Mouse (Mus musculus): ENCODE measurements around the gene Dpp6.

Gene Dpp6

DNA sequence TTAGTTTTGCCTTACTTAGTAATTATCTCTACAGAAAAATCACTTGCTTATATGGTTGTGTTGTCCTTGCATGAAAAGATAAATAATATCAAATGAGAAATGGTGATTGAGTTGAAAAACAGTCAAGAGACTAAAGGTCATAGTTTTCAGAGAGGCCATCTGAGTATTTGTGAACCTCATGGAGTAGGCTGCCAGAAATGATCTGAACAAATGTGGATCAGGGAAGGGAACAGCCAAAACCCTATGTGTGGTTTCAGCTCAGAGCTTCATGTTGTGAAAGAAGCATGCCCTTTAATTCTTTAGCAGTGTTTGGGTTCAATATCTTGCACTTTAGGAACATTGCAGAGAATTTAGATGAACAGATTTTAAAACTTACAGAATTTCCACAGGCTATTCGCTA lies 458.9 kb downstream of the Dpp6 start:
- no peak for DNase-seq (ENCODE audit: low read depth, low spot score)

GRCm38 (mm10) chr5:27278120-27278645 lies 461.2 kb downstream of the Dpp6 start:
- DNase-seq (ENCODE audit: low read depth, low spot score): no peak

GRCm38 (mm10) chr5:27286876-27287275 lies 469.9 kb downstream of the Dpp6 start:
- no peak for DNase-seq (ENCODE audit: low read depth, low spot score)

DNA sequence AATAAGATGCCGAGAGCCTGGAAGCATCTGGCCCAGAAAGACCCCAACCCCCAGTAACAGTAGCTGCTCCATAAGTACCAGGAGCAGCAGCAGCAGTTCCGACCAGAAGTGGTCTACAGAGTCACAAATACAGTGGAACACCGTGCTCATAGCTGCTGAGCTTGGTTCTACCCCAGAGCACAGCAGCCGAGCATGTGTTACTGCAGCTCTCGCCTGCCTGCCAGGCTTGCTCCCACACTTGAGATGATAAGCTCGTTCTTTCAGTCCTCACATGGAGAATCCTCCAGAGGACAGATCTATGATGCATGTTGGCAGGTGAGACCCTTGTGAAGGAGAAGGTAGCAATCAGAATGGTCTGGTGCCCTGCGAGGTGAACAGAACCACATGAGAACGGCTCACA lies 474.4 kb downstream of the Dpp6 start:
- DNase-seq (ENCODE audit: low read depth, low spot score): no peak

GRCm38 (mm10) chr5:27292236-27292635 lies 475.2 kb downstream of the Dpp6 start:
- DNase-seq (ENCODE audit: low read depth, low spot score): no peak

GRCm38 (mm10) chr5:27304115-27304514 lies 487.1 kb downstream of the Dpp6 start:
- no peak for DNase-seq (ENCODE audit: low read depth, low spot score)

DNA sequence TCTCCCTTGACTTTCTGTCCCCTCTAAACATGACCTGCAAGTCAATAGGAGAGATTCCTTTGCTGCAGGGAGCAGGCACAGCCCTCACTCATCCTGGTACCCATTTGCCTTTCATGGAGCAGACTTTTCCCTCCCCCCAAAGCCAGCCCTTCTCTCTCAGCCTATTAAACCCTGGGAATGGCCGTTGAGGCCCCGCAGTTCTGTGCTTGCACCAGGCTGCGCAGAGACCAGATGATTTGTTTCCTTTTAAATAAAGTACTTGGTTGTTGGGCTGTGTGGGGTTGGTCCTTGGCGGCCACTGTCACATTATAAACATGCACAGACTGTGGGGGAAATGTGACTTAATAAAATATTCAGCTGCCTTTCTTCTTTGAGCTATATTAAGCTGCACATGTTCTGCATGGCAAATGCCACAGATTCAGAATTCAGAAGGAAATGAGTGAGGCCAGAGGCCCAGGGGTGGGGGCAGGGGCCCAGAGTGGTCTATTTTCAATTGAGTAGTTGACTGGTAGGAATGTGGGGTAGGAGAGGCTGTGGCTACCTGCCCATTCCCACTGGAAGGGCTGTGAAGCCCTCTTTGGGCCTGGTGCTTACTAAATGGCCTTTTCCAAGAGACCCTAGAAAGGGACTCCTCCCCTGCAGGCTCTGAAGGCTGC lies 489.6 kb downstream of the Dpp6 start:
- no peak for DNase-seq (ENCODE audit: low read depth, low spot score)

- no peak for DNase-seq (ENCODE audit: low read depth, low spot score)
These were observed 493.2 kb downstream of the Dpp6 start for GRCm38 (mm10) chr5:27310217-27310616.

- peak; percentile 16 for DNase-seq (ENCODE audit: low read depth, low spot score)
These were observed 499.7 kb downstream of the Dpp6 start for GRCm38 (mm10) chr5:27316674-27317073.

DNA sequence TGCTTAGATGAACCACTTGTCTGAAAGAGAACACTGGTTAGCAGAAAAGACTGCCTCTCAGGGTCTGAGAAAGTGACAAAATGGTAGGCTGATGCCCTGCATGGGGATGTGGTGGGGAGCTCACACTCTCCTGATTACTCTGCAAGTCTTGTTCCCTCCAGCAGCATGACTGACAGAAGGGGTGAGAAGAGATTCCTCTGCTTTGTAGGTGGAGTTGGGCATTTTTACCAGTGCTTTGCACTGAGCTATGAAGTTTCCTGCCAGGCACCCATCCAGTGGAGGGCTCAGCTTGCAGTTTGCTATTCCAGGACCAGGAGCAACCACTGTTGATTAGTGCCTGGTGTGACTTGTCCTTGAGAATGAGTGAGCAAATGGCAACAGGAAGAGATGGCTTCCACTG lies 500.3 kb downstream of the Dpp6 start:
- DNase-seq (ENCODE audit: low read depth, low spot score): no peak

GRCm38 (mm10) chr5:27317832-27318231 lies 500.8 kb downstream of the Dpp6 start:
- DNase-seq (ENCODE audit: low read depth, low spot score): no peak

DNA sequence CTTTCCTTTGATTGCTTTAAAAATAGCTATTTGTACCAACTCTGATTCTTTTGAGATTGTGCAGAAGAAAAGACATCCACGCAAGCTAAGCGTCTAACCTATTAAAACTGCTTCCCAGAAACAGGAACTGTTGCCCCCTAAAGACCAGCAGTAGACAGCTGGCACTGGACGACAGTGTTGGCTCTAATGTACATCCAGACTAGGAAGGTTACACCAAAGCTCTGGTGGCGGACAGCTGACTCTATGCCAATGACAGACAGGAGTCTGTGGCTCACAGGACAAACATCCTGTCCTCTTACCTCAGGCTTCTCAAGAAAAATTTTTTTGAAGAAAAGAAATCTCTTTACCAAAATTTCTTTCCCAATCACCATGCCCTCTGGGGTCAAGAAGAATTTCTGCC lies 502.7 kb downstream of the Dpp6 start:
- DNase-seq (ENCODE audit: low read depth, low spot score): no peak

- DNase-seq (ENCODE audit: low read depth, low spot score): no peak
These were observed 506.1 kb downstream of the Dpp6 start for GRCm38 (mm10) chr5:27322895-27323792.

GRCm38 (mm10) chr5:27324346-27324928 lies 507.4 kb downstream of the Dpp6 start:
- DNase-seq (ENCODE audit: low read depth, low spot score): no peak

- no peak for DNase-seq (ENCODE audit: low read depth, low spot score)
These were observed 519.7 kb downstream of the Dpp6 start for GRCm38 (mm10) chr5:27336698-27337097.

DNA sequence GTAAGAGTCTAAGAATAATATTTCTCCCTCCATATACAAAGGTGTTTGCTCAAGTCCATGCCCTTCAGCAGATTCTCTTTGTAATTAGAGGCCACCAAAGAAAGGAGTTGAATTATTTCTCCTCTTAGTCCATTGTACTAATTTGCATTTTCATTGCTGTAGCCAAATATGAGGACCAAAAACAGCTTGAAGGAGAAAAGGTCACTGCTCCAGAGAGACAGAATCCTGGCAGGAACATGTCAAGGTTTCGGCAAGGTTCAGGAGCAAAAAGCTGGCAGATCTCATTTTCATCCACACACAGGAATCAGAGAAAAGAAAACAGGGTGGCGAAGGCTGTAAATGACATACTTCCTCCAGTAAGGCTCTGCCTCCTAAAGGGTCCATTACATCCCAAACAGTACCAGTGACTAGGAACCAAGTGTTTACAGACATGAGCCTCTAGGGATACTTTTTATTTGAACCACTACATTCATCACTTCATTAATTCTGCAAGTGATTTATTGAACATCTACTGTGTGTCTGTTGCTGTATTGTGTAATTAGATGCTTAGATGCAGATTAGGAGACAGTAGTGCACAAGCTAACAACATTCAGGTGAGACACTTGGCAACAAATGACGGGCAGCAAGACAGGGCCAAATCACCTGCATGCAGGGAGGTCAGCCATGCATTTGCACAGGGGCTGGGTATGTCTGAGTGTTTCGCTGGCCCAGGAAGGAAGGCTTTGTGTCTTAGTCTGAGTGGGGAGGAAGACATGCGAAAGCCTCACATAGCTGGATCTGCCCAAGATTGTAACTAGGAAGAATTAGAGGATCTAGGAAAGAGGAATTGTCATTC lies 522.4 kb downstream of the Dpp6 start:
- no peak for DNase-seq (ENCODE audit: low read depth, low spot score)

DNA sequence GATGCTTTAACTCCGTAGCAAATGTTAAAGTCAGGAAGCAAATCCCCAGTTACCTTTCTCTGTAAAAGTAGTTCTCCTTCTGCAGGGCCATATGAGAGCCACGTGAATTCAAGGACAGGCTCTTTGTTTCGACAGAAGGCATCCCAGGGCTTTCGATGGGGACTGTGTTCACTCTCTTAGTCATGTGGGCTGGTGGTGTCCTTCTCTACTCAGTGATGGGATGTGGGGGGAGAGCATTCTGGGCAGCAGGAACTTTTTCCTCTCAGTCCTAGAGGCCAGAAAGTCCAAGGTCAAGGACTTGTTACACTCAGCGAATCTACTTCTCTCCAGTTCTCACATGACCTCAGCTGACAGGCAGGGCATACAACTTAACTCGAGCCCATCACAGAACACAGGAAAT lies 525.3 kb downstream of the Dpp6 start:
- DNase-seq (ENCODE audit: low read depth, low spot score): no peak

- DNase-seq (ENCODE audit: low read depth, low spot score): no peak
These were observed 526.6 kb downstream of the Dpp6 start for GRCm38 (mm10) chr5:27343626-27344025.

GRCm38 (mm10) chr5:27348181-27349095 lies 531.4 kb downstream of the Dpp6 start:
- no peak for DNase-seq (ENCODE audit: low read depth, low spot score)

- no peak for DNase-seq (ENCODE audit: low read depth, low spot score)
These were observed 540.6 kb downstream of the Dpp6 start for GRCm38 (mm10) chr5:27357630-27358029.

All from mesoderm, embryonic 11.5 days (tissue).